Mouse (Mus musculus) heart, adult 9 months (tissue): Measurements from ENCODE around the gene Catspere2.
"Not testable (repeated sequence)": the region's sequence is repeated elsewhere in the genome, so short reads cannot be mapped to it uniquely, and the experiment has no call there.

Experiments used
- DNase-seq, 2 experiments: peaks; one replicate each; pipeline ENCODE4 v3.0.0; 2022; ENCODE audit warnings: low spot score in 2 of 2

Gene Catspere2

DNA sequence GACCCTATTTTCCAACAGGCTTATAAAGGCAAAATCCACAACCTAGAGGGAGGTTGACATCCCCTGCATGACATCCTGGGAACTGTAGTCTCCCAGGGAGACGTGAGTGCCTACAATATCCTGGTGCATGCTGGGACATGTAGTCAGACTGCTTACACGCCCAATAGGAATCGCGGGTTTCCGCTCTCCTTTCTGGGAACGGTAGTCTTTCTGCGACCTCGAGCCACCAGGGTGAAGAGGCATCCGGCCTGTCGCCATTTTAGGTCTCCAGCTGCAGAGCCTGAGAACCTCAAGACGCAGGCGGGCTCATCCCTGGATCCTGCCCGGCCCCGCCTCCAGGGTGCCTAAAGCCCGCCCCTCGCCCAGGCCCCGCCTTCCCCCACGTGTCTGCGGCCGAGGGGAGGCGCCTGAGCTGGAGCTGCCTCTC is at the start of gene Catspere2:
TSS of gene Catspere2 (plus strand) at position 400 of the 427 bp plus-strand sequence.
- peak; percentile 99 to 100 for DNase-seq

DNA sequence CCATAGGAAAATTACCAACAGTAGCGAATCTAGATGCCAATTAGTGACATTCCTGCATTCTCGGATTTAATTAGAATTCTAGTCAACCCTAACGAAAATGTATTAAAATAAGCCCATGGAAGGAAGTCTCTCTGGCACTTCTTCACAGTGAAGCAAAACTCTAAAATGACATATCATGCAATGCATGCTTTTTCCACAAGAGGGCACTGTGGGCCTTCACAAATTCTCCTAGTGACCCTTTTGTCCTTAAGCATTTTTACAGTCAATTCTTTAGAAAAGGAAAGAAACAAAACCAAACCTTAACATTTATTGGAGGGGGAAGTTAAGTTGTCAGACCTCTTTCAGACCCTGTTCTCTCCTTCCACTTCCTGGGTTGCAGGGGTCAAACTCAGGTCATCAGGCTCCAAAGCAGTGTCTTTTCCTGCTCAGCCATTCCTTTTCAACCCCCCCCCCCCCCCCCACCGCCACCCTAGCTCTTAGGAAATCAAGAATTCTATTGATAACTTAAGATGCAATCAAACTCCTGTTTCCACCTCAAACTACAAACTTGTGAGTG is 42.7 kb upstream of the Catspere2 start:
- peak in 1 of 2 experiments; percentile 13 for DNase-seq

DNA sequence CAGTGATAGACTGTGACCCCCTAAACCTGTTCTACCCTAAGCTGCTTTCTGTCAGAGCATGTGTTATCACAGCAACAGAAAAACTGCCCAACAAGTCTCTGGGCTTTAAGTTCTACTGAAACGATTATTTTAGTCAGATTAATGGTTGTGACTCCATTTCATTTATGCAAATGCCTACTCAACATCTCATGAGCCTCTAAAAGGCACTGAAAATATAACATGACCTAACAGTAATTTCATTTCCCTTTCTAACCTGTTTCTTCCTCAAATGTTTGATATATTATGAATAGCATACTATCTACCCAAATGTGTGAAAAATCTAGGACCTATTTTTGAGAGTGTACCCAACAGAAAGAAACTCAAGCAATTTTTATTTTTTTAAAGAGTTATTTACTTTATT is 1.9 kb upstream of the Catspere2 start:
- DNase-seq = no peak

DNA sequence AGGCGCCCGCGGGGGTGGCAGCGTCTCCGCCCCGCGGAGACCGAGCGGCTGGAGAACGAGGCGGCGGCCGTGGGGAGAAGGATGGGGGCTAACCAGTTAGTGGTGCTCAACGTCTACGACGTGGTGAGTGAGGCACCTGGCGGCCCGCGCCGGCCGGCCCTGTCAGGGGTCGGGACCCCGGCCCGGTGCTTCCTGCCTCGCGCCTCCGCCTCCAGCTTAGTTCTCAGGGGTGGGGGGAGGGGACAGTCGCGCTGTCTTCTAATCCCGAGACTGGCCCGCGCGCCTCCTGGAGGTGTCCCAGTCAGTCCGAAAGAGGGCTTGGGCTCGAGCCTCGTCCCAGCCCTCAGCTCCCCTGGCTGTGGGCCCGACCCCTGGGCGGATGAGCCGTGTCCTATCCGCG is 359 bp downstream of the Catspere2 start:
- DNase-seq = not testable (repeated sequence)

DNA sequence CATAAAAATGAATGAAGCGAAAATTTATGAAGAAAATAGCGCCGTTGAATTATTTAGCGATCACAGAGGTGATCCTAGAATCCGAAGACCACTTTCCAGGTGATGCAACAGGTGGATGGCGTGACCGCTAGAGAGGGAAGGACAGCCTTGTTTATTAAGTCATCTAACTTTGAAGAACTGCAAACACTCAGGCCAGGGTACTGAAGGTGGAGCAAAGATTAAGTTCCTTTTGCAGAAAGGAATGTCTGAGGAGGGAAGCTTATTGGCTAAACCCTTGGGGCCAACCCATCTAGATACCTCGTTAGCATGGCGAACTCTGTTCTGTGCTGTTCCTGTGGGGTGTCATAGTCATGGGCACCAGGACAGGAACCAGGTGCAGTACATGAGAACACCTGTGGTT is 983 bp downstream of the Catspere2 start:
- DNase-seq = no peak

DNA sequence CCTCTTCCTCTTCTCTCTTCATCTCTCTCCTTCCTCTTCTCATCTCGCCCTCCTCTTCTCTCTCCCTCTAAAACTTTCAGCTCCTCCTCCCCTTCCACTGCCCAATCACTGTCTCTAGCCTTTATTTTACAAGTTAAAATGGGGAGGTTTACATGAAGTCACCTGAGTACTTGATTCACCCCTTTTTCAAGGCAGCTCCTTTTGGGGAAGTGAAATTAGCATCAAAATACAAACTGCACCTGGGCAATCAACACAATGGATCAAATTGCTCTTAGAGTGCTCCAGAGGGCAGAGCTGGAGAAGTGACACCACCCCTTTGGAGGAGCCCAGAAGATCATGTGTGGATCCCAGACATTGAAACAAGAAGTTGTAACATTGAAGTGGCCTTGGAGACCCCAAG is 4.3 kb downstream of the Catspere2 start:
- DNase-seq = not testable (repeated sequence)

DNA sequence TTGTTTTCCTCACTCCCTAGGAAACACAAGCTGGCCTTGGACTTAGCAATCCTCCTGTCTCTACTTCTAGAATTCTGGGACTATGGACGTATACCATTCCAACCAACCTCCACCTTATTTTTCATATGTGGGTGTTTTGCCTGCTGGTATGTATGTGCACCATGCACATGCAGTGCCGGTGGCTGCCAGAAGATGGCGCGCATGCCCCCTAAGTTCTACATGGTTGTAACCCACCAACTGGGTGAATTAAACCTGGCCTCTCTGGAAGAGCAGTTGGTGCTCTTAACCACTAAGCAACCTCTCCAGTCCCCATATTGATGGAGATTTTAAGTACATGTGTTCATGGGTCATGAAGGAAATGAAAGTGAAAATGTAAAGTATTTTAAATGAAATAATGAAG is 89.6 kb downstream of the Catspere2 start:
- DNase-seq = not testable (repeated sequence)

DNA sequence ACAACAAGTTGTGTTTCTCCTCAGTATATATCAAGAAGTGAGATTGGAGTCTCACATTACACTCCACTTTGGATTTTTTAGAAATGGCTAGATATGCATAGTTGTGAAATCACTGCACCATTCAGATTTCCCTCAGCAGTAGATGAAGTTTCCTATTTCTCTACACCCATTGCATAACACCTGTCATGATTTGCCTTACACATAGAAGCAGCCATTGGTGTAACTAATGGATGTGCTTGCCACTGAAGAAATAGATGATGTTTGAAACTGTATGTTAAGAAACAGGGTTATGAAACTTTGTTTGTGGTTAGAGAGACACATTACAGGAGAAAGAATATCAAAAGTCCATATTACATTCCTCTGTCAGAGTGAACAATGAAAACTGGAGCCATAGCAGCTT is 114.6 kb downstream of the Catspere2 start:
- DNase-seq = not testable (repeated sequence)

DNA sequence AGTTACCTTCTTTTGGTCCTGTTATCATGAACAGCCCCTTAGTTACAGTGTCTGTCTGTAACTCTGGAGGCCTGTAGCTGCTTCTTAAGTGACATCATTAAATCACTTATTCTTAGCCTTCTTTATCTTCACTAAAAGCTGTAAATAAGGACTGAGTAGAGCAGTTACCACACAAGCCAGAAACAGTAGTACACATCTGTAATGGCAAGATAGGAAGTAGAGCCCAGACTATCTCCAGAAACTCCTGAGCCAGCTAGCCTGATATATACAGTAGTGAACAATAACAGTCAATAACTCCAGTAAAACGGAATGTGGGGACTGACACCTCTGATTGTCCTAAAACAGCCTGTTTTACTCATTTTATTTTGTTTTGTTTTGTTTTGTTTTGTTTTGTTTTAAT is 125.3 kb downstream of the Catspere2 start:
- not testable (repeated sequence) for DNase-seq

DNA sequence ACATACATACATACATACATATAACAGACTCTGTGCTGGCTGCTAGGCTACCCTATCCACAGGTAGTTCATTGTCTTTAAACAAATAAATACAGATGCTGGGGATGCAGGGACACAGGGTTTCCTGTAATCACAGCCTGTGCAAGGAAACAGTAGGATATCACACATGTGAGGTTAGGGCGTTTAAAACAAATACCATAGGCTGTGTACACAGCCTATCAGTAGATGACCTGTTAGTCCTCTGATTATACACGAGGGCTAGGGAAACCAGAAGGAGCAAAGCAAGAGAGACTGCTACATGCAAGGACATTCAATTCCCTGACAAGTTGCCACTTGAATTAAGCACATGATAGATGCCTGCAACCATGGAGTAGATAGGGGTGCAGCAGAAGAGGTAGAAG is 139.0 kb downstream of the Catspere2 start:
- not testable (repeated sequence) for DNase-seq

DNA sequence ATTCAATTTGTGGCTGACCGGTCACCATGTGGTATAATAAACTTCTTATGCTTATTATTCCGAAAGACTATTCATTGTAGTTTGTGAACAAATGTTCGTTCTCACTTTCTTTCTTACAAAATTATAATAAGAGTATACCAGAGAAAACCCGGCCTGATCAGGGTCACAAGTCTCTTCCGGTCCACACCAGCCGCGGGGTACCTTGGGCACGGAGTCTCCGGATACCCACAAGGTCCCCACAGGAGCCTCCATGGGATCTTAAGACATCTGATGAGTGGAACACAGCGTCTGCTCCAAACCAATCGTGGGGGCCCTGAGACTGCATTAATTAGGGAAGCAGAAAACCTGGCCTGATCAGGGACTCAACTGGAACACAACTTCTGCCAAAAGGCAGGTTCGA is 151.1 kb downstream of the Catspere2 start:
- DNase-seq = no peak

DNA sequence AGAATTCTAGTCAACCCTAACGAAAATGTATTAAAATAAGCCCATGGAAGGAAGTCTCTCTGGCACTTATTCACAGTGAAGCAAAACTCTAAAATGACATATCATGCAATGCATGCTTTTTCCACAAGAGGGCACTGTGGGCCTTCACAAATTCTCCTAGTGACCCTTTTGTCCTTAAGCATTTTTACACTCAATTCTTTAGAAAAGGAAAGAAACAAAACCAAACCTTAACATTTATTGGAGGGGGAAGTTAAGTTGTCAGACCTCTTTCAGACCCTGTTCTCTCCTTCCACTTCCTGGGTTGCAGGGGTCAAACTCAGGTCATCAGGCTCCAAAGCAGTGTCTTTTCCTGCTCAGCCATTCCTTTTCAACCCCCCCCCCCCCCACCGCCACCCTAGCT is 163.3 kb downstream of the Catspere2 start:
- peak; percentile 15 to 47 for DNase-seq

DNA sequence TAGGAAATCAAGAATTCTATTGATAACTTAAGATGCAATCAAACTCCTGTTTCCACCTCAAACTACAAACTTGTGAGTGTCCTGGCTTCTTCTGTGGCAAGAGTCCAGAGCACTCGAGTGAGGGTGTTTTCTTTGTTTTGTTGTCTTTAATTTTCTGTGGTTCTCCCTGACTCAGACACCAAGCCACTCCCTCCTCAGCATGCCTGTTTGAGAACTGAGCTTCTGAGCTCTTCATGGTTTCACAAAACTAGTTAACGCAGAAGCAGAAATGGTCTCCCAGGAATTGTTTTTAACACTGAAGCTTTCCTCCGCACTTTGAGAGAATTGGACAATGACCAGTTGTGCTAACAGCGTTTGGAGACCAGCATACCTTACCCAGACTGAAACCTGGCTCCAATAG is 163.7 kb downstream of the Catspere2 start:
- not testable (repeated sequence) for DNase-seq

DNA sequence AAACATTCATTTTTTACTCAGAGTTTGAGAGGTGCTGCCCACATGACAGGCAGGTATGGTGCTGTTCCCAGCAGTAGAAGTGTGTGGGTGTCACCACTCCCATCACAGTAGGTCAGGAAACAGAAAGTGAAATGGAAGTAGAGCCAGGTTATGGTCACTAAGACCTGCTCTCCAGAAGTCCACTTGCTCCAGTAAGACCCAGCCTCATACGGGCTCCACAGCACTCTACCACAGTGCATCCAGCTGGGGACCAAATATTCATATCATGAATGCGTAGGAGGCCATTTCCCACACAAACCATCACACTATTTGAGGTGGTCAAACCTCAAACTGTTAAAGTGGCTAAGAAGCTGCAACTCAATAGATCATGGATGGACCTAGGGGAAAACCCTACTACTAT is 199.0 kb downstream of the Catspere2 start:
- no peak for DNase-seq

DNA sequence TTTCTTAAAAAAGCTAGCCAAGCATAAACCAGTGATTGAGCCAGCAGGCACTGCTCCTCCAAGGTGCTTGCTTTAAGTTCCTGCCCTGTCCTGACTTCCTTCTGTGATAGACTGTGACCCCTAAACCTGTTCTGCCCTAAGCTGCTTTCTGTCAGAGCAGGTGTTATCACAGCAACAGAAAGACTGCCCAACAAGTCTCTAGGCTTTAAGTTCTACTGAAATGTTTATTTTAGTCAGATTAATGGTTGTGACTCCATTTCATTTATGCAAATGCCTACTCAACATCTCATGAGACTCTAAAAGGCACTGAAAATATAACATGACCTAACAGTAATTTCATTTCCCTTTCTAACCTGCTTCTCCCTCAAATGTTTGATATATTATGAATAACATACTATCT is 202.4 kb downstream of the Catspere2 start:
- no peak for DNase-seq

DNA sequence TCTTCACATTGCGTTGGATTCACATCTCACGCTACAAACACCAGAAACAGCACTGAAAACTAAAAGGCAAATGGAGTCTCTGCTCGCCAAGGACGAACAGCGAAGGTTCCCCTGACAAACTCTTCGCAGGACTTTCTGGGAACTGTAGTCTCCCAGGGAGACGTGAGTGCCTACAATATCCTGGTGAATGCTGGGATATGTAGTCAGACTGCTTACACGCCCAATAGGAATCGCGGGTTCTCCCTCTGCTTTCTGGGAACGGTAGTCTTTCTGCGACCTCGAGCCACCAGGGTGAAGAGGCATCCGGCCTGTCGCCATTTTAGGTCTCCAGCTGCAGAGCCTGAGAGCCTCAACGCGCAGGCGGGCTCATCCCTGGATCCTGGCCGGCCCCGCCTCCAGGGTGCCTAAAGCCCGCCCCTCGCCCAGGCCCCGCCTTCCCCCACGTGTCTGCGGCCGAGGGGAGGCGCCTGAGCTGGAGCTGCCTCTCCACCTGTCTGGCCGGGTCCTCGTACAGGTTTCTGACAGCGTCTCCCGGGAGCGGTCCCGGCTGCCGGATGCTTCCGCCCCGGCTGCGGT is 204.1 kb downstream of the Catspere2 start, which contains the start of gene Desi2:
TSS of gene Desi2 (plus strand) at position 202 of the 576 bp plus-strand sequence.
- peak; percentile 99 for DNase-seq

DNA sequence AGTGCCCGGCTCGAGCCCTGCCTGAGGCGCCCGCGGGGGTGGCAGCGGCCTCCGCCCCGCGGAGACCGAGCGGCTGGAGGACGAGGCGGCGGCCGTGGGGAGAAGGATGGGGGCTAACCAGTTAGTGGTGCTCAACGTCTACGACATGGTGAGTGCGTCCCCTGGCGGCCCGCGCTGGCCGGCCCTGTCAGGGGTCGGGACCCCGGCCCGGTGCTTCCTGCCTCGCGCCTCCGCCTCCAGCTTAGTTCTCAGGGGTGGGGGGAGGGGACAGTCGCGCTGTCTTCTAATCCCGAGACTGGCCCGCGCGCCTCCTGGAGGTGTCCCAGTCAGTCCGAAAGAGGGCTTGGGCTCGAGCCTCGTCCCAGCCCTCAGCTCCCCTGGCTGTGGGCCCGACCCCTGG is 204.6 kb downstream of the Catspere2 start:
- DNase-seq = not testable (repeated sequence)

DNA sequence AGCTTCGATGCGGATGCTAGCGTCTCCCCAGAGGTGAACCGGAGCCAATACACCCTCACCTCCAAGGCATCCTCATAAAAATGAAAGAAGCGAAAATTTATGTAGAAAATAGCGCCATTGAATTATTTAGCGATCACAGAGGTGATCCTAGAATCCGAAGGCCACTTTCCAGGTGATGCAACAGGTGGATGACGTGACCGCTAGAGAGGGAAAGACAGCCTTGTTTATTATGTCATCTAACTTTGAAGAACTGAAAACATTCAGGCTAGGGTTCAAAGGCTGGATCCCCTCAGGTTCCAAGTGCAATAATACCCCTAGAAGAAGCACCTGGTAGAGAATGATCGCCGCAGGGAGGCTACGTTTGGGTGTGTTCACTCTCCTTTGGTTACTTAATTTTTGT is 205.2 kb downstream of the Catspere2 start:
- DNase-seq = peak in 1 of 2 experiments; percentile 17

DNA sequence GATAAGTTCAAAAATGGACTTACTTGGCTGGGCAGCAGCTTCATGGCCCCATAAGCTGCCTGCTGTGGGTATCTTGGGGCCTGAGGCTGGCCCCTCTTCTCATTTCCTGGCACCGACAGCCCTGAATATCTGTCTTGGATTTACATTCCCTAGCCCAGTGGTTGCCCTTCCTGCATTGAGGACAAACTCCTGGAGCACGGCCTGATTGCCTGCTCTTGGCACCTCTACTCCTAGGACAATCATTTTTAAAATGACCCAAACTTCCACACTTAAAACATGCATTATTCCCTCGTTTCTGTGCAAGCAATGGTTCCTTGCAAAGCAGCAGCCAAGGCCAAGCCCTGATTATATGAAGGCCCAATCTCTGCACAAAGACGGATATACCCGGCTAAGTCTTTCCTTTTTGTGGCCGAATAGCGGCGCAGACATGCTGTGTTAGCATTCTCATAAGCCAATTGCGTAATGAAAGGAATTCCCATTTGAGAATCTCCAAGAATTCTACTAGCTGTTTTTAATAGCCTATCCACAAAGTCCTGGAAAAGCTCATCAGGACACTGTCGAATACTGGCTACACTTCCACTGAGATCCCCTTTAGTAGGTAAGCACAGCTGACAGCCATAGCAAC is 222.6 kb downstream of the Catspere2 start:
- peak; percentile 57 to 59 for DNase-seq

DNA sequence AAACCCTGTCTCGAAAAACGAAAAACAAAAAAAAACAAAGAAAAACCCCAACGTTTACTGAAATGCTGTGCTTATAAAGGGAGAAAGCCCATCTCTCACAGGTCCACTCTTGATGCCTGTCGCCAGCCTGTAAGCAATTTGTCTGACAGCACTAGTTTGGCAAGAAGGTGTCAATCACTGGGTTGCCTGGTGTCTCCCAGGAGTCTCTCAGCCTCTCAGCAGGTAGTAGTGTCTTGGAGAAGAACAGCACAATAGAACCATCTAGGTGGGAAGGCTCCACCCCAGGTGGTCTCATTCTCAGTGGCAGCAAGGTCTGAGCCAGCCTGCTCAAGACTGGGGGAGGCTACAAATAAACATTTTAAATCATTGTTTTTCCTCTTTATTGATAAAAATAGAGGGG is 224.6 kb downstream of the Catspere2 start:
- DNase-seq = not testable (repeated sequence)

DNA sequence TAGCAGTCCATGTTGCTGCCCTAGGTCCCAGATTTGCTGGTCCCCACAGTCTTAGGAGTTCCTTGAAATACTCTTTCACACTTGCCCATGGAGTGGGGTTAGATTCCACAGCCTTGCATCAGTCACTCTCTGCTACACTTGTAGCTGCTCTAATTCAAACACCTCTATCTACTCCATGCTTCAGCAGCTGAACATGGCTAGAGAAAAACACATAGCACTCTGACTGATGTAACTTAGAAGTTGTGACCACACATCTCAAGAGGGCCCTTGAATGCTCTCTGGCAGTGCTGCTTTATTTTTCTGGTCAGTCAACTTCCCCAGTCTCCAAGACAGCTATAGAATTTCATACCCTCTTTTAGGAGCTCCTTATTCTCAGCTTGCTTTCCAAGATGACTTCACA is 226.7 kb downstream of the Catspere2 start:
- no peak for DNase-seq

DNA sequence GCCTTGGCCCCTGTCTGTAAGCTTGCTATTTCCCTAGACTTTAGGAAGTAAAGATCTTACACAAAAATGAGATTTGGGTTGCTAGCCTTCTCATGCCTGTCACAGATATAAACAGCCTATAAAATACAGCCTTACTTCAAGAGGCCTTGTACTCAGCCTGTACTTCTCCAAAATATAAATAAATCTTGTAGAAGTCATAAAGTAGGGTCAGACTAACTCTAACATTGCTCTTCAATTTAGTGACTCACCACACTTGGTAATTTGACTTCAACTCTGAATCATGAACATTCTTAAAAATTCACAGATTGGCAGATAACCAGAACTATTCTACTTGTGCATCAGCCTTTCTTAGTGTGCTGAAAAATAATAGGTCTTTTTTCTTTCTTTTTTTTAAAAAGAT is 233.9 kb downstream of the Catspere2 start:
- DNase-seq = no peak

DNA sequence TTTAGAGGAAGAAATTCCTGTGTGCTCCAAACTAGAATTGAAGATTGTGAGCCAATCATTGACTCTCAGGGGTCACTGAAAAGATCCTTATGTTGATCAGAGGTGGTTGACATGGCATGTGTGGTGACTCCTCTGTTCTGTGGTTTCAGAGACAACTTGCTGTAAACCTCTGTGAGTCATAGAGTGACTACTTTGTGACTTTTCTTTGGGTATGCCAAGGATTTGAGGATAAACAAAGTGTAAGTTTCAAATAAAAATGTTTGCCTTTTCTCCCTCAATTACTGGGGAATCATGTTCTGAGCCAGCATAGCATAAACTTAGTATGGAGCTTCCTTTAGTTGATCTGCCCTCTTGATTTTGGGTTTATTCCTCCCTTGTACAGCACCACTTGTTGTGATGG is 235.1 kb downstream of the Catspere2 start:
- DNase-seq = no peak
